Mouse (Mus musculus) forebrain, embryonic 11.5 days (tissue): ENCODE data around the gene Ncstn. TPM values are rescaled to one million over a fixed set of nuclear protein-coding genes. Genes with fewer than 3 reads are reported as not detected.

Experiments
- ATAC-seq: fragments of 200-750 bp; cut with Nextera tagmentation; replicated peaks from 2 replicates; pipeline ENCODE4 v1.8.0; 2017; ENCODE audit warnings: moderate TSS enrichment; ENCODE audit not compliant: low FRiP score
- DNase-seq: peaks from one replicate; pipeline ENCODE4 v3.0.0-alpha.2; 2017; ENCODE audit warnings: low spot score
- H3K27ac ChIP-seq: fragments of 300-500 bp; sonication (generic); 2 replicates; pipeline ENCODE4 v1.5.1; 2014; ENCODE audit warnings: low read depth, low read length
- H3K27me3 ChIP-seq: fragments of 300-500 bp; sonication (generic); 2 replicates; pipeline ENCODE4 v1.6.1; 2014; ENCODE audit warnings: mild to moderate bottlenecking, low read length, mixed read lengths; ENCODE audit not compliant: control insufficient read depth, insufficient read depth
- H3K36me3 ChIP-seq: fragments of 300-500 bp; sonication (generic); 2 replicates; pipeline ENCODE4 v1.6.1; 2014; ENCODE audit warnings: mild to moderate bottlenecking, low read length, moderate library complexity, mixed read lengths; ENCODE audit not compliant: control insufficient read depth, insufficient read depth
- H3K4me1 ChIP-seq: fragments of 300-500 bp; sonication (generic); replicated peaks from 2 replicates; pipeline ENCODE4 v1.6.1; 2014; ENCODE audit warnings: low read length, mixed read lengths; ENCODE audit not compliant: control insufficient read depth, insufficient read depth
- H3K4me2 ChIP-seq: fragments of 300-500 bp; sonication (generic); 2 replicates; pipeline ENCODE4 v1.6.1; 2014; ENCODE audit warnings: low read depth, mild to moderate bottlenecking, low read length, moderate library complexity, mixed read lengths; ENCODE audit not compliant: severe bottlenecking
- H3K4me3 ChIP-seq: fragments of 300-500 bp; sonication (generic); 2 replicates; pipeline ENCODE4 v1.5.1; 2014; ENCODE audit warnings: low read depth, low read length
- H3K9ac ChIP-seq: fragments of 300-500 bp; sonication (generic); 2 replicates; pipeline ENCODE4 v1.6.1; 2014; ENCODE audit warnings: low read length
- H3K9me3 ChIP-seq: fragments of 300-500 bp; sonication (generic); 2 replicates; pipeline ENCODE4 v1.6.1; 2016; ENCODE audit warnings: low read length, mixed read lengths; ENCODE audit not compliant: control insufficient read depth
- WGBS: fragments of 180-500 bp; shearing (Covaris S2); extraction: QIAGEN DNeasy Blood & Tissue Kit; methylation state at CpG from one replicate; pipeline ENCODE4 v1.1.7; 2014; 5-methylcytosine and 5-hydroxymethylcytosine counted together
- polyA plus RNA-seq: library from polyadenylated mRNA; unstranded; fragments of >200 nt; fragmentation: Nextera tagmentation; extraction: Ambion mirVana; gene quantifications from 2 replicates; pipeline ENCODE4 v1.2.1, GENCODE M21; 2014

Ncstn gene
- polyA plus RNA-seq, 1 experiment from 2014 or later = 107 TPM

GRCm38 (mm10) chr1:172053541-172054440 is 28.8 kb downstream of the Ncstn start:
- H3K27me3 ChIP-seq = peaks cover 15% of the 10 kb centered on the region

GRCm38 (mm10) chr1:172052766-172053279 is 29.8 kb downstream of the Ncstn start:
- ATAC-seq (no peak), DNase-seq (no peak)
- peak overlapping the region; percentile 29; the same call in 1 of the 2 replicates for H3K4me2 ChIP-seq
- peaks cover 15% of the 10 kb centered on the region for H3K27me3 ChIP-seq
- H3K4me3 ChIP-seq = no peak overlapping the region
- no peak overlapping the region; the same call in 1 of the 2 replicates for H3K9ac ChIP-seq
- no peaks in the 10 kb centered on the region for H3K36me3 ChIP-seq
- 5% methylated on average over 10 of the region's 10 CpGs for WGBS
- H3K27ac ChIP-seq = no peak overlapping the region
- peaks cover 20% of the 10 kb centered on the region; the same call in 1 of the 2 replicates for H3K4me1 ChIP-seq
- H3K9me3 ChIP-seq = no peaks in the 10 kb centered on the region

More at GRCm38 (mm10) chr1:172053541-172054440, 28.8 kb downstream of the Ncstn start:
- DNase-seq (peak; percentile 63), ATAC-seq (no peak)
- 2% methylated on average over 42 of the region's 42 CpGs for WGBS
- Histone ChIP-seq H3K4me3 (peak overlapping the region; percentile 40), H3K9me3 (no peaks in the 10 kb centered on the region), H3K36me3 (no peaks in the 10 kb centered on the region), H3K4me2 (peak overlapping the region; percentile 73), H3K9ac (peak overlapping the region; percentile 60), H3K27ac (no peak overlapping the region), H3K4me1 (peaks cover 21% of the 10 kb centered on the region; the same call in 1 of the 2 replicates)

- H3K4me1 ChIP-seq = peaks cover 18% of the 10 kb centered on the region; the same call in 1 of the 2 replicates
- H3K4me2 ChIP-seq = peak overlapping the region; percentile 21; the same call in 1 of the 2 replicates
- H3K9ac ChIP-seq = peak overlapping the region; percentile 21
- peaks cover 11% of the 10 kb centered on the region for H3K27me3 ChIP-seq
- ATAC-seq (peak; percentile 16; the same call in 1 of the 2 replicates), DNase-seq (no peak)
- no peak overlapping the region for H3K4me3 ChIP-seq
- 22% methylated on average over 13 of the region's 13 CpGs for WGBS
- H3K9me3 ChIP-seq = no peaks in the 10 kb centered on the region
- peak overlapping the region; percentile 69 for H3K27ac ChIP-seq
- no peaks in the 10 kb centered on the region for H3K36me3 ChIP-seq
These were observed 33.3 kb downstream of the Ncstn start for GRCm38 (mm10) chr1:172049131-172049782.

GRCm38 (mm10) chr1:172048241-172048734 is 34.3 kb downstream of the Ncstn start:
- Histone ChIP-seq H3K27ac (peak overlapping the region; percentile 84), H3K27me3 (peaks cover 3% of the 10 kb centered on the region; the same call in 1 of the 2 replicates), H3K9me3 (no peaks in the 10 kb centered on the region), H3K36me3 (no peaks in the 10 kb centered on the region), H3K4me1 (peaks cover 12% of the 10 kb centered on the region; the same call in 1 of the 2 replicates), H3K4me2 (peak overlapping the region; percentile 30; the same call in 1 of the 2 replicates), H3K4me3 (no peak overlapping the region), H3K9ac (peak overlapping the region; percentile 21)
- ATAC-seq = peak; percentile 79
- 13% methylated on average over 6 of the region's 6 CpGs for WGBS
- DNase-seq = no peak

GRCm38 (mm10) chr1:172046938-172047337 is 35.7 kb downstream of the Ncstn start:
- Histone ChIP-seq H3K4me1 (peaks cover 9% of the 10 kb centered on the region; the same call in 1 of the 2 replicates), H3K9me3 (no peaks in the 10 kb centered on the region), H3K27me3 (no peaks in the 10 kb centered on the region; the same call in 1 of the 2 replicates), H3K4me3 (no peak overlapping the region), H3K9ac (peak overlapping the region; percentile 40), H3K36me3 (no peaks in the 10 kb centered on the region), H3K27ac (no peak overlapping the region), H3K4me2 (no peak overlapping the region)
- DNase-seq = peak; percentile 90
- WGBS = 13% methylated on average over 5 of the region's 5 CpGs
- peak; percentile 23 for ATAC-seq

- no peaks in the 10 kb centered on the region for H3K36me3 ChIP-seq
- H3K4me3 ChIP-seq = no peak overlapping the region
- H3K9ac ChIP-seq = peak overlapping the region; percentile 40
- peaks cover 9% of the 10 kb centered on the region; the same call in 1 of the 2 replicates for H3K4me1 ChIP-seq
- ATAC-seq (no peak), DNase-seq (no peak)
- H3K27ac ChIP-seq = no peak overlapping the region
- no peak overlapping the region for H3K4me2 ChIP-seq
- WGBS = 75% methylated on average over 8 of the region's 8 CpGs
- no peaks in the 10 kb centered on the region for H3K9me3 ChIP-seq
- H3K27me3 ChIP-seq = no peaks in the 10 kb centered on the region; the same call in 1 of the 2 replicates
These were observed 36.2 kb downstream of the Ncstn start for GRCm38 (mm10) chr1:172046410-172046809.

GRCm38 (mm10) chr1:172029914-172030313 is 52.7 kb downstream of the Ncstn start:
- ATAC-seq (no peak), DNase-seq (no peak)
- WGBS = 93% methylated on average over 2 of the region's 2 CpGs
- Histone ChIP-seq H3K4me3 (no peak overlapping the region), H3K27me3 (no peaks in the 10 kb centered on the region), H3K9ac (no peak overlapping the region), H3K27ac (no peak overlapping the region), H3K36me3 (no peaks in the 10 kb centered on the region), H3K4me1 (peaks cover 25% of the 10 kb centered on the region), H3K9me3 (no peaks in the 10 kb centered on the region), H3K4me2 (no peak overlapping the region)
